Mouse (Mus musculus) thymus, postnatal 36 days (tissue): ENCODE measurements around the gene Rarres2.
A peak's percentile ranks its signal among the peaks of the same experiment; 100 is the strongest.

Experiments
- DNase-seq, 2 experiments: peaks; one replicate each; pipeline ENCODE4 v3.0.0; 2022; ENCODE audit warnings: mixed read lengths in 2 of 2

Rarres2 gene

DNA sequence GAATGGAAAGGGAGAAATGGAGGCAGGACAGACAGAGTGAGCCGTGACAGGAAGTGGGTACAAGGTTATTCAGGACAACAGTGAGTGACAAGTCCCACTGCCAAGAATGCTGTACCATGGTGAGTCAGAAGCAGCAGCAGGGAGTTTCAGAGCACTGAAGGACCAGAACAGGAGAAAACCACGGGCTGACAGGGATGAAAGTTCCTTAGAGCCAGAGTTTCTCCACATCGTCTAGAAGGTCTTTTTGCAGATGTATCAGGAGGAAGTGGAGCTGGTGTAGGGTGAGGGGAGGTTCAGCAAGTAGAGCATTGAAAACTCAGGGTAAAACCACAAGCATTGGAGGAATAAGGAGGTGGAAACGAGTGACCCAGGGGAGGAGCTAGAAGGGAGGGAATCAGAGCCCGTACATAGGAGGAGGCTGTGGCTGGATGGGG, 6.6 kb upstream of the Rarres2 start:
- DNase-seq, result no peak

DNA sequence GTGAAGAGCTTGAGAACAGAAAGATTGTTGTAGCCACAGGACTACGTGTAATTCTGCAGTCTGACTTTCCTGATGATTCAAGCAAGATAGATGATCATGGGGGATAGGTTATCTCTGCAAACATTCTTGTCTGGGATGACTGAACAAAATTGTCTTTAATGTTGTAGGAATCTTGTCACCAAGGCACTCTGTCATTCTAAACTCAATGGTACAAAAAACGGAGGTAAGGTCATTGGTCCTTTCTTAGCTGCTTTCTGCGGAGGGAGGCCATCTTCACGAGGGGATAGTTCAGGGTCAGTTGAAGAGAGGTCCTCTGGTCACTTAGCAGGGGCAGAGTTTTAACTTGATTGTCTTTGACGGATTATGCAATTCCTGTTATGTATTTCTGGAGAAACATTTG, 6.1 kb upstream of the Rarres2 start:
- DNase-seq, result no peak

- no peak for DNase-seq
Measured at GRCm38 (mm10) chr6:48573981-48574380, 1.4 kb upstream of the Rarres2 start.

GRCm38 (mm10) chr6:48573280-48573679, 691 bp upstream of the Rarres2 start:
- no peak for DNase-seq

DNA sequence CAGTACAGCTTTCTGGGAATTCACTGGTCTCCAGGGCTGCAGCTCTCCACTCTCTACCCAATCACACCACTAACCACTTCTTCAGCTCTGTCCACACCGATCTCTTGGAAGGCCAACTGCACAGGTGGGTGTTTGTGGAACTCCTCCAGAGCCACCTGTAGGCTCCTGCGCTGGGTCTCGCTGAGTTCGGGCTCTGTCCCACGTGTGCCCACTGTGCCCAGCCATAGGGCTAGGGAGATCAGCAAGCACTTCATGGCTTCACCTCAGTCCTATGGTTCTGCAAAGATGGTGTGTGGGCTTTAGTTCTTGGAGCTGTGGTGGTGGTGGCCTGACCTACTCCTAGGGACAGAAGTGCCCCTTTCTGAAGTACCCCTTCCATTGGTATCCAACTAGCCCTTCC, 575 bp downstream of the Rarres2 start:
- no peak for DNase-seq

- DNase-seq, result no peak
Measured at GRCm38 (mm10) chr6:48569065-48569807, 3.4 kb downstream of the Rarres2 start.

- no peak for DNase-seq
Measured at GRCm38 (mm10) chr6:48568036-48568984, 4.3 kb downstream of the Rarres2 start.

- no peak for DNase-seq
Measured at GRCm38 (mm10) chr6:48566312-48566711, 6.3 kb downstream of the Rarres2 start.

DNA sequence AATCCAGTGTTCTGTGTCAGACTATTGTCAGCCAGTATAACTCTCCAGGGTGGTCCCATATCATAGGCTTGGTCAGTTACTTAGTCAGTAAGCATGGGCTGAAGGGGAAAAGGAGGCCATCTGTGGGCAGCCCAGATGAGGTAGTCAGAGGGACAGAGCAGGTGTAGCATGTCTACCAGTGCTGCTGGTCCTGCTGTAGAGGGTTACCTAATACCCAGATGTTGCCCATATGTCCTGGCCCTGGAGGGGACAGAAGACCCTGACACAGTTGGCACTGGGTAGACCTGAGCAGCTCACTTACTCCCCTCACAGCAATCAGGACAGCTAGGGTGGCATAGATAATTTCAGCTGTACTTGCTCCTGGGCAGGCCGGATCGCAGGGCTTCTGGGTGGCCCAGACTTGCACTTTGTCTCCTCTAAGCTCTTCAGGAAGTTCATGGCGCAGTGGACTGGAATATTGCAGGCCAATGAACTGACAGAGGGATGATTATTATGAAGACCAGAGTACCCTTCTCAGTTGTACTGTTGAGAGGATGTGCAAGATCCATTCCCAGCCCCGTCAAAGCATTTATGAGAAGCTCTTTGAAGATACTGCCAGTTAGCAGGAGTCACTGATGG, 6.8 kb downstream of the Rarres2 start:
- no peak for DNase-seq

GRCm38 (mm10) chr6:48555956-48556355, 16.6 kb downstream of the Rarres2 start:
- DNase-seq, result no peak

- DNase-seq, result peak in 1 of 2 experiments; percentile 26
Measured at GRCm38 (mm10) chr6:48555104-48555890, 17.3 kb downstream of the Rarres2 start.

- peak; percentile 87 to 90 for DNase-seq
Measured at GRCm38 (mm10) chr6:48554280-48555103, 18.1 kb downstream of the Rarres2 start, which contains the start of gene Lrrc61. Gene Lrrc61, plus strand, starts transcription at chr6:48554796.

DNA sequence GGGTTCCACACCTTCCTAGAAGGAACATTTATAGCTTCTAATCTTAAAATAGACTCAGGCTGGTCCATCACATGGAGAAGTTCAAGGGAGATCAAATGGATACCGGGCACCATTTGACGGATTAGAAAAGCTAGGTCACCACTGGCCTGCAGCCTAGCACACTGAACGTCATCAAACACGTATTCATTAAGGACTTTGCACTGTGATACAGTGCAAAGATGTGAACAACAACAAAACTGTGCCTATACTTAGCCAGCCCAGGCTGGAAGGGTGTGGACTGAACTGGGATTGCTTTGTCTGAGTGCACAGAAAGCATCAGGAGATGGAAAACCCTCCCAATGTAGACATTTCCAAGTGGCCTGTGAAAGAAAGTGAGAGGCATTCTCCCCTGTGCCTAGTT, 18.8 kb downstream of the Rarres2 start:
- no peak for DNase-seq

- peak; percentile 56 to 58 for DNase-seq
Measured at GRCm38 (mm10) chr6:48552918-48553317, 19.7 kb downstream of the Rarres2 start.

GRCm38 (mm10) chr6:48548314-48548713, 24.3 kb downstream of the Rarres2 start:
- no peak for DNase-seq

DNA sequence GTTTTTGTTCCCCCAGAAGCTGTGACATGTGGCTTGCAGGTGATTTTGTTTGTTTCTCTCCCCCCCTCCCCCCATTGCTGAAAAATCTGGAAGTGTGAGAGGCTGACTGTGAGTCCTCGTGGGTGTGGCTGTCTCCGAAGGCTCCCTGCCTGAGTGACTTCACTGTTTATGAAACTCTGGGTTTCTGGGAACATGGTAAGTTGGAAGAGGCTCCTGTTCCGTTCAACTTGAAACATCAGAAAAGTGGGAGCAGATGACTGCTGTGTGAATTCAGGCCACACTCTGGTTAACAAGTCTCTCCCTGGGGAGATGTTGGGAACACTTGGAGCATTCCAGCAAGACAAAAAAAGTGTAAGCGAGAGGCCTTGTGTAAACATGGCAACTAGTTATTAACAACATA, 25.7 kb downstream of the Rarres2 start:
- DNase-seq, result no peak

- DNase-seq, result no peak
Measured at GRCm38 (mm10) chr6:48546271-48546670, 26.3 kb downstream of the Rarres2 start.

DNA sequence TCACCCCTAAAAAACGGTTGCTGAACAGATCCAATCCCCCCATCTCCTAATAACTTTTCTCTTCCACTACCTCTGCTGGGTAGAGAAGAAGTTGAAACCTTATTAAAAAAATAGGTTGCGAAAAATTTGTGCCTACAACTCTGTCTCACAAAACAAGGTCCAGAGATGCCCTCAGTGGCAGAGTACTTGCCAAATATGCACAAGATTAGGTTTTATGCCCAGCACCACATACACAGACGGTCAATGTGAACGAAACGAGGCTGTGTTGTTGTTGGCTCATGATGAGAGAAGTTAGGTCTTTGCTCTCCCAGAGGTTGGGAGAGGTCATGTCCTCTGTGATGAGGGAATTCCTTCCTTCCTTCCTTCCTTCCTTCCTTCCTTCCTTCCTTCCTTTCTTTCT, 27.3 kb downstream of the Rarres2 start:
- DNase-seq, result no peak

DNA sequence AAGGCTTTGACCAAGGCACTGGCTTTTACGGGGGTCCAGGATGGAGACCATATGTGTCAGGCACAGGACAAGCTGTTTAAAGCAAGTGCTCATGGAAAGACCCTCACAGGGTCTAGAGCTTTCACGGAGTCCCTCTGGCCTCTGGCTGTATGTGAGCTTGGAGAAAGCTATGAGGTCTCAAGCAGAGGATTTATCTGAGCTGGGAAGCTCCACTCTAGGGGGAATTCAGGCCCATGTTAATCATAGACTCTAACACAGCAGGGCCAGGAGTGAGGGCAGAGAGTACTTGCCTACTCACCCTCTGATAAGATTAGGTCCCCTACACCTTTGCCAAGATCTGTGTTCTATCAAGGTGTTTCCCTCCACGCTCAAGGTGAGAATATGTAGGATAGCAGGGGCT, 30.0 kb downstream of the Rarres2 start:
- no peak for DNase-seq

DNA sequence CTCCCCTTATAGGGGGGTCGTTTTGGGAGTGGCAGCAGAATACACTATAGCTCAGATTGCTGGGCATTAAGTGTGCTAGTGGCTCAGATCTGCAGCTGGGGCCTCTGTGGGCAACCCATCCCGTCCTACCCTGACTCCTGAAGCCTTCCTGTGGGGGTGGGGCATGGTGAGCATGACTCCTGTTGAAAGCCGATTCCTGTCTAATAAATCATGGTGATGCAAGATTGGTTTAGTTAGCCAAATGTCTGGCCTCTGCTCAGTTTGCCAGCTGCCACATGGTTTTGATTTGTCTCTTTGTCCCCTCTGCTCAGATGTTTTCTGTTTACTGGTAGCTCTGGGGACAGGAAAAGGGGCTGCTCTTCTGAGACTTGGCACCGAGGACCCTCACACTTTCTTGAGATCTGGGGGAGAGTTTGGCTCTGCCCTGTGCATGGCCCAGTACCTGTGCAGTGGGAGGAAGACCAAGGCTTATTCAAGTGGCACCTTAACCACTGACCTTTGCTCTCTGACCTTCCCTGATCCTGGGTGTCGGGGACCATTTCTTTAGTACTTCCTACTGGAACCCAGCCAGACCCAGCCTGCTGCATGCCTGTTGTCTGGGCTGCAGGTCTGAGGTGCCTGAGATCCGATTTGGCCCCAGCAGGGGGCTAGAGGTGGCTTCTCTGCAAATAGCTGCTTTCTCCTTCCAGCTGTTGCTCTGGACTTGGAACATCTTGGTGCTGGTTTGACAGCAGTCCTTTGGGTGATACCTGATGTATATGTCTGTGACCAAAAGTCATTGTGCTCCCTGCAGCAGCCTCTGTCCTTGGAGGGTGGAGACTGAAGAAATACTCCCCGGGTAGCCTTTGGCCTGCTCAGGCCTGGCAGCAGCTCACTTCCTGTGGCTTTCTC, 30.8 kb downstream of the Rarres2 start:
- no peak for DNase-seq
